Mouse (Mus musculus) cortical plate, adult 2 months (tissue): ENCODE data around the gene Olfr799.

Experiments used
- CTCF ChIP-seq: fragments of 200-500 bp; IDR thresholded peaks from 2 replicates; pipeline ENCODE4 v1.5.1; 2011; ENCODE audit warnings: mild to moderate bottlenecking, control low read depth, low read length; ENCODE audit not compliant: insufficient read depth; ENCODE audit errors: extremely low read depth
- POLR2A ChIP-seq: fragments of 200-500 bp; IDR thresholded peaks from 2 replicates; pipeline ENCODE4 v1.6.1; 2011; ENCODE audit warnings: mild to moderate bottlenecking, low read length, control low read depth; ENCODE audit not compliant: insufficient read depth; ENCODE audit errors: extremely low read depth

DNA sequence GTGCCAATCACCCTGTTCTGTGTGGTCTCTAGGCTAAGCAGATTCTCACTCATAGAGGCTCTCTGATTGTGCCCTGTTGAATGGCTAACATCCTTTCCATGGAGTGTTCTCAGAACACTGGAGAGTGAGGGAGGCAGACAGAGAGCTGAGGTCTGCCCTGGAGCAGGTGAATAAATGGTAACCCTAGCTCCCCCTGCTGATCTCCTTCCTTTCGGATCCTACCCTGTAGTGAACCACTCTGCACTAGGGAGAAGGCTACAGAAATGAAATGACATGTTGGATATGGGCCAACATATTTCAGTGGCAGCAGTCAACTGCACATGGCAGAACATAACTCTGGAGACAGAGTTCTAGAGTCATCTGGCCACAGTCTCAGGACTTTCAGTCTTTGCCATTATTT is 15.6 kb upstream of the Olfr799 start:
- TF ChIP-seq CTCF (no peak), POLR2A (no peak)
